Mouse (Mus musculus) liver, embryonic 14.5 days (tissue): ENCODE results near the gene Tsc1.

Experiments used
- CTCF ChIP-seq: IDR thresholded peaks from 2 replicates; pipeline ENCODE4 v1.5.1; 2016; ENCODE audit warnings: antibody characterized with exemption, low read depth, control low read depth
- EP300 ChIP-seq: IDR thresholded peaks from 2 replicates; pipeline ENCODE4 v1.6.1; 2016; ENCODE audit warnings: antibody characterized with exemption, low read depth

- TF ChIP-seq CTCF (no peak), EP300 (no peak)
Measured at GRCm38 (mm10) chr2:28676005-28676404, 35.0 kb downstream of the Tsc1 start.
